ENCODE assay signal across 30 mouse cellular contexts in the genomic region with DNA sequence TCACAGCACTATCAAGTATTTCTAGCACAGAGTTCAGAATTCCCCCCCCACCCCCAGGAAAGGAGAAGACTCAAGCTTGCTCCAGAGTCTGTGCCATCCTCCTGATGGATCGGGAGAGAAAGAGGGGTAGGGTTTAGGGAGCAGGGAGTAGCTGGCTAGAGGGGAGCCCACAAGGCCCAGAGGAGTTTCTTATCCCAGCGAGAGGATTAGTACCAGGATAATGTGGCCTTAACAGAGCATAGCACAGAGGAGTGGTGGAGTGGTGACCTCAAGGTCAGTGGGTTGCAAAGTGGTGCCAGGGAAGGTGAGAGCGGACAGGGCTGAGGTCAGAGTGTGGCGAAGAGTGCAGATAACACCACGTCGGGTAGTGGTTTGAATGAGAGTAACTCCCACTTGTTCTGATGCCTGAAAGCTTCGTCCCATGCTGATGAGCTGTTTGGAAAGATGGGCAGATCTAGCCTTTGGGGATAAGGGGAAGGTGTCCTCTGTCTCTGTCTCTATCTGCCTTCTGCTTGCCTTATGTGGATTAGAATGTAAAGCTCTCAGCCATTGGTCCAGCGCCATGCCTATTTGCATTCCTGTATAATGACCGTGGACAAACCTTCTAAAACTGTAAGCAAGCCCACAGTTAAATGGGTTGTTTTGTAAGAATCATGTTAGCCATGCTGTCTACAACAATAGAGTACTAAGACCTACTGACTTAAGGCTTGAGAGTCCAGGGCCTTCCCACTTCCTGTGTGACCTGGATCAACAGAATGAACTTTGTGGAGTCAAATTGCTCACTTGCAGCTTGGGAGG. TPM values are rescaled to one million over a fixed set of nuclear protein-coding genes. Genes with fewer than 3 reads are reported as not detected.
A peak's percentile ranks its signal among the peaks of the same experiment; 100 is the strongest.
DNase-seq lines count a peak whose midpoint lies in the region; ATAC-seq and TF ChIP-seq lines count a peak whose summit lies in the region.
"Had no signal": no experiment of that assay in that cellular context is flagged by ENCODE, and none has a peak within 500 bp of the region (broad histone marks: within the 10 kb centered on the region; RNA-seq: fewer than 3 reads in every experiment).

No protein-coding gene starts in this region.

- H3K27me3 ChIP-seq in heart, embryonic 14.5 days (ENCODE audit: control insufficient read depth, insufficient read depth, low read length) = no peaks in the 10 kb centered on the region
- no peaks in the 10 kb centered on the region for H3K27me3 ChIP-seq in liver, adult 2 months (ENCODE audit: control insufficient read depth, insufficient read depth, low read length)
- H3K27me3 ChIP-seq: embryonic facial prominence, embryonic 15.5 days; forebrain, embryonic 15.5 days; neural tube, embryonic 12.5 days; Patski had no signal

- no peak overlapping the region for H3K4me3 ChIP-seq in heart, embryonic 14.5 days (ENCODE audit: control insufficient read depth in 1 of 2, insufficient read depth in 1 of 2, low read depth in 1 of 2, low read length in 2 of 2)
- H3K4me3 ChIP-seq in liver, adult 2 months (ENCODE audit: insufficient read depth, low read depth, low read length) = no peak overlapping the region
- no peak overlapping the region for H3K4me3 ChIP-seq in embryonic fibroblast, embryonic 13.5 days (ENCODE audit: insufficient read depth, low read length)
- H3K4me3 ChIP-seq: embryonic facial prominence, embryonic 15.5 days; forebrain, embryonic 15.5 days; left cerebral cortex, adult 2 months; neural tube, embryonic 12.5 days had no signal

- peaks cover 20 to 67% of the 10 kb centered on the region in 2 experiments for H3K4me1 ChIP-seq in heart, embryonic 14.5 days (ENCODE audit: control insufficient read depth in 2 of 2, insufficient read depth in 2 of 2, low read length in 2 of 2)
- no peaks in the 10 kb centered on the region for H3K4me1 ChIP-seq in liver, adult 2 months (ENCODE audit: control insufficient read depth, insufficient read depth, low read length)
- peaks cover 41% of the 10 kb centered on the region for H3K4me1 ChIP-seq in embryonic fibroblast, embryonic 13.5 days (ENCODE audit: control insufficient read depth, insufficient read depth, low read length)
- H3K4me1 ChIP-seq: neural tube, embryonic 12.5 days had no signal

- no peaks in the 10 kb centered on the region for H3K9me3 ChIP-seq in heart, embryonic 14.5 days (ENCODE audit: control insufficient read depth, low read length)
- H3K9me3 ChIP-seq: embryonic facial prominence, embryonic 15.5 days; forebrain, embryonic 15.5 days; neural tube, embryonic 12.5 days had no signal

- TF ChIP-seq POLR2A in liver, adult 2 months (IDR thresholded peaks at IDR 0.05; ENCODE audit: extremely low read depth, insufficient read depth, low read length) = no peak
- TF ChIP-seq POLR2A in embryonic fibroblast, embryonic 13.5 days (IDR thresholded peaks at IDR 0.05; ENCODE audit: low read depth, low read length) = no peak

- H3K36me3 ChIP-seq in heart, embryonic 14.5 days (ENCODE audit: control insufficient read depth, insufficient read depth, low read length) = peaks cover 3% of the 10 kb centered on the region; the same call in 1 of the 2 replicates
- H3K36me3 ChIP-seq in liver, adult 2 months (ENCODE audit: control insufficient read depth, insufficient read depth, low read length) = no peaks in the 10 kb centered on the region
- H3K36me3 ChIP-seq: embryonic facial prominence, embryonic 15.5 days; forebrain, embryonic 15.5 days; neural tube, embryonic 12.5 days had no signal

- H3K4me2 ChIP-seq in heart, embryonic 14.5 days (ENCODE audit: low read length) = 0 out of 2 replicates have a peak overlapping the region, but pooled peaks have one; percentile 9
- H3K4me2 ChIP-seq: embryonic facial prominence, embryonic 15.5 days; forebrain, embryonic 15.5 days; liver, embryonic 11.5 days; neural tube, embryonic 12.5 days had no signal

- ATAC-seq in heart, embryonic 14.5 days (ENCODE audit: insufficient number of reproducible peaks, insufficient read depth, low FRiP score, low read depth) = no peak
- ATAC-seq: forebrain, embryonic 15.5 days; hindbrain, postnatal 0 days; intestine, embryonic 16.5 days; liver, postnatal 0 days; lung, postnatal 0 days had no signal

- DNase-seq in embryo, embryonic 9.5 days (ENCODE audit: extremely low spot score) = peak; percentile 19
- no peak for DNase-seq in embryo, embryonic 10.5 days (ENCODE audit: low spot score)
- DNase-seq in heart, adult 9 months (ENCODE audit: low spot score in 2 of 2) = no peak
- DNase-seq in liver, adult 2 months (ENCODE audit: extremely low read depth, low read depth, low spot score) = peak; percentile 13
- no peak for DNase-seq in liver
- DNase-seq in ovary, postnatal 36 days (ENCODE audit: low spot score) = no peak
- DNase-seq: adrenal gland, postnatal 36 days; cerebellum, adult 11 months; cerebellum, postnatal 14 days; gastrocnemius, postnatal 14 days; kidney, adult 9 months; layer of hippocampus, adult 9-11 months; liver, postnatal 0 days; retina, postnatal 1 day; right cerebral cortex, postnatal 25 days; spleen, adult 18-20 months; thymus, postnatal 14 days had no signal

- H3K9ac ChIP-seq in heart, embryonic 14.5 days (ENCODE audit: low read length) = no peak overlapping the region
- H3K9ac ChIP-seq in liver, adult 2 months (ENCODE audit: low read depth, low read length) = no peak overlapping the region
- H3K9ac ChIP-seq: embryonic facial prominence, embryonic 15.5 days; forebrain, embryonic 15.5 days; liver, postnatal 0 days; neural tube, embryonic 12.5 days had no signal

- H3K79me2 ChIP-seq in liver, adult 2 months (ENCODE audit: control insufficient read depth, insufficient read depth, low read length) = peaks cover 3% of the 10 kb centered on the region; the same call in 1 of the 2 replicates

- peak overlapping the region in 1 of 2 experiments; percentile 30; a peak in 1 of 4 replicates for H3K27ac ChIP-seq in heart, embryonic 14.5 days (replicated peaks in 1 of 2; ENCODE audit: control insufficient read depth in 1 of 2, insufficient read depth in 1 of 2, low read depth in 2 of 2, low read length in 2 of 2)
- H3K27ac ChIP-seq in liver, adult 2 months (replicated peaks; ENCODE audit: insufficient read depth, low read depth, low read length) = no peak overlapping the region
- H3K27ac ChIP-seq in embryonic fibroblast, embryonic 13.5 days (ENCODE audit: insufficient read depth, low read length) = peak overlapping the region; percentile 10; the same call in 1 of the 2 replicates
- H3K27ac ChIP-seq: embryonic facial prominence, embryonic 15.5 days; forebrain, embryonic 15.5 days; hindbrain, postnatal 0 days; left cerebral cortex, adult 2 months; macrophage; neural tube, embryonic 12.5 days had no signal

- 43% methylated on average over 9 of the region's 9 CpGs for WGBS in heart, embryonic 14.5 days
- 77% methylated on average over 9 of the region's 9 CpGs for WGBS in liver, adult 2 months

- TF ChIP-seq CTCF in liver, adult 2 months (IDR thresholded peaks at IDR 0.05; ENCODE audit: low read depth, low read length) = no peak
- TF ChIP-seq CTCF in embryonic fibroblast, embryonic 13.5 days (IDR thresholded peaks at IDR 0.05; ENCODE audit: borderline replicate concordance, insufficient read depth, low read length) = no peak

RNA-seq across cellular contexts. Expression of gene Samd4, which starts 38.7 kb away (rescaled TPM):
- 11.0 and 12.0 TPM in 2 replicates for polyA plus RNA-seq in heart, embryonic 14.5 days (2014; fragmentation: Nextera tagmentation; extraction: Ambion mirVana)
- total RNA-seq in liver, adult 2 months (2014; rRNA removed) = 1.6 and 3.0 TPM in 2 replicates
- polyA plus RNA-seq in liver, adult 2 months (2012; rRNA removed) = 0.77 and 1.6 TPM in 2 replicates
- polyA plus RNA-seq in embryonic fibroblast, embryonic 13.5 days (2011; ENCODE audit: insufficient read length, low read depth, missing spikeins) = 54.3 and 71.0 TPM in 2 replicates
- total RNA-seq: monocyte, adult 5-6 weeks had no signal

Comparison
In these comparisons a context has a peak if more than half of its experiments do, and no peak if none do; other contexts are left out.
1. DNase-seq: peak in embryo, embryonic 9.5 days (single experiment) and liver, adult 2 months (single experiment); none in embryo, embryonic 10.5 days (single experiment), heart, adult 9 months (0 of 2), liver (single experiment) and ovary, postnatal 36 days (single experiment).